Mouse (Mus musculus): ENCODE results near the gene Fn1. TPM values are rescaled to one million over a fixed set of nuclear protein-coding genes. Genes with fewer than 3 reads are reported as not detected.

Gene Fn1
- total RNA-seq, 1 experiment from 2014 or later, result 26.8 TPM

- no peak for DNase-seq
Observed at GRCm38 (mm10) chr1:71605751-71606150, 47.2 kb downstream of the Fn1 start.

- no peak for DNase-seq
Observed at GRCm38 (mm10) chr1:71595365-71595764, 57.6 kb downstream of the Fn1 start.

- DNase-seq, result no peak
Observed at GRCm38 (mm10) chr1:71594268-71594667, 58.7 kb downstream of the Fn1 start.

GRCm38 (mm10) chr1:71593184-71593583, 59.8 kb downstream of the Fn1 start:
- DNase-seq, result no peak

GRCm38 (mm10) chr1:71590038-71590437, 63.0 kb downstream of the Fn1 start:
- DNase-seq, result no peak

- no peak for DNase-seq
Observed at GRCm38 (mm10) chr1:71586658-71587057, 66.3 kb downstream of the Fn1 start.

GRCm38 (mm10) chr1:71583900-71584299, 69.1 kb downstream of the Fn1 start:
- no peak for DNase-seq

GRCm38 (mm10) chr1:71583302-71583701, 69.7 kb downstream of the Fn1 start:
- no peak for DNase-seq

GRCm38 (mm10) chr1:71580408-71580807, 72.6 kb downstream of the Fn1 start:
- no peak for DNase-seq

GRCm38 (mm10) chr1:71579526-71579925, 73.5 kb downstream of the Fn1 start:
- DNase-seq, result peak; percentile 12

- DNase-seq, result no peak
Observed at GRCm38 (mm10) chr1:71576837-71577236, 76.2 kb downstream of the Fn1 start.

- DNase-seq, result no peak
Observed at GRCm38 (mm10) chr1:71575987-71576386, 77.0 kb downstream of the Fn1 start.

GRCm38 (mm10) chr1:71570116-71570515, 82.9 kb downstream of the Fn1 start:
- no peak for DNase-seq

- no peak for DNase-seq
Observed at GRCm38 (mm10) chr1:71567884-71568605, 85.0 kb downstream of the Fn1 start.

GRCm38 (mm10) chr1:71564291-71564690, 88.7 kb downstream of the Fn1 start:
- DNase-seq, result no peak

GRCm38 (mm10) chr1:71560626-71561025, 92.4 kb downstream of the Fn1 start:
- DNase-seq, result no peak

- peak; percentile 92 for DNase-seq
Observed at GRCm38 (mm10) chr1:71556688-71557612, 96.0 kb downstream of the Fn1 start, which contains the start of gene Atic. Atic (plus strand) TSS chr1:71557150.

GRCm38 (mm10) chr1:71550626-71551195, 102.3 kb downstream of the Fn1 start:
- no peak for DNase-seq

GRCm38 (mm10) chr1:71540437-71540836, 112.6 kb downstream of the Fn1 start:
- no peak for DNase-seq

GRCm38 (mm10) chr1:71539641-71540040, 113.4 kb downstream of the Fn1 start:
- no peak for DNase-seq
